Mouse (Mus musculus) neural tube, embryonic 15.5 days (tissue): ENCODE measurements at regions not wholly inside any gene's neighbourhood (a gene's known extent, or its start where the extent isn't known, plus 50 kb on each side); places are given as distances from the start of the nearest gene placed in this dataset.

Experiments used
- ATAC-seq: fragments of 200-750 bp; cut with Nextera tagmentation; 2 replicates; pipeline ENCODE4 v1.8.0; 2017; ENCODE audit warnings: mild to moderate bottlenecking, moderate TSS enrichment, moderate library complexity; ENCODE audit not compliant: low FRiP score
- H3K27ac ChIP-seq: fragments of 300-500 bp; sonication (generic); replicated peaks from 2 replicates; pipeline ENCODE4 v1.5.1; 2015; ENCODE audit warnings: mild to moderate bottlenecking, inconsistent platforms
- H3K27me3 ChIP-seq: fragments of 300-500 bp; sonication (generic); replicated peaks from 2 replicates; pipeline ENCODE4 v1.6.1; 2015; ENCODE audit warnings: inconsistent platforms
- H3K36me3 ChIP-seq: fragments of 300-500 bp; sonication (generic); 2 replicates; pipeline ENCODE4 v1.6.1; 2015; ENCODE audit warnings: inconsistent platforms
- H3K4me1 ChIP-seq: fragments of 300-500 bp; sonication (generic); 2 replicates; pipeline ENCODE4 v1.6.1; 2015; ENCODE audit warnings: inconsistent platforms
- H3K4me2 ChIP-seq: fragments of 300-500 bp; sonication (generic); 2 replicates; pipeline ENCODE4 v1.6.1; 2015; ENCODE audit warnings: inconsistent platforms, mild to moderate bottlenecking, moderate library complexity
- H3K4me3 ChIP-seq: fragments of 300-500 bp; sonication (generic); replicated peaks from 2 replicates; pipeline ENCODE4 v1.5.1; 2015; ENCODE audit warnings: mild to moderate bottlenecking, inconsistent platforms
- H3K9ac ChIP-seq: fragments of 300-500 bp; sonication (generic); replicated peaks from 2 replicates; pipeline ENCODE4 v1.6.1; 2015; ENCODE audit warnings: mild to moderate bottlenecking, inconsistent platforms
- H3K9me3 ChIP-seq: fragments of 300-500 bp; sonication (generic); replicated peaks from 2 replicates; pipeline ENCODE4 v1.6.1; 2016; ENCODE audit warnings: inconsistent platforms
- WGBS: fragments of 180-500 bp; shearing (Covaris S2); methylation state at CpG from one replicate; pipeline ENCODE4 v1.1.7; 2015; ENCODE audit warnings: mixed read lengths; 5-methylcytosine and 5-hydroxymethylcytosine counted together

GRCm38 (mm10) chr4:137160526-137160925 is 111.9 kb upstream of the Zbtb40 start:
- ATAC-seq, result no peak
- H3K36me3 ChIP-seq, result no peaks in the 10 kb centered on the region
- H3K4me3 ChIP-seq, result no peak overlapping the region
- H3K4me2 ChIP-seq, result no peak overlapping the region
- peaks cover 11% of the 10 kb centered on the region; the same call in 1 of the 2 replicates for H3K27me3 ChIP-seq
- peaks cover 20% of the 10 kb centered on the region for H3K4me1 ChIP-seq
- WGBS, result 87% methylated on average over 7 of the region's 7 CpGs
- H3K9ac ChIP-seq, result no peak overlapping the region
- no peak overlapping the region for H3K27ac ChIP-seq
- no peaks in the 10 kb centered on the region for H3K9me3 ChIP-seq

- H3K4me1 ChIP-seq, result peaks cover 11% of the 10 kb centered on the region
- peak overlapping the region; percentile 30; the same call in 1 of the 2 replicates for H3K27ac ChIP-seq
- H3K36me3 ChIP-seq, result no peaks in the 10 kb centered on the region
- H3K9ac ChIP-seq, result no peak overlapping the region
- no peak overlapping the region for H3K4me3 ChIP-seq
- no peak overlapping the region for H3K4me2 ChIP-seq
- peak; percentile 35; the same call in 1 of the 2 replicates for ATAC-seq
- H3K27me3 ChIP-seq, result 0 out of 2 replicates have a peak, but pooled peaks cover 2% of the 10 kb centered on the region
- 45% methylated on average over 9 of the region's 9 CpGs for WGBS
- no peaks in the 10 kb centered on the region for H3K9me3 ChIP-seq
These were observed 109.6 kb upstream of the Zbtb40 start for GRCm38 (mm10) chr4:137158201-137158600.

- WGBS, result 66% methylated on average over 11 of the region's 11 CpGs
- no peak overlapping the region for H3K9ac ChIP-seq
These were observed 108.0 kb upstream of the Zbtb40 start for GRCm38 (mm10) chr4:137156441-137157105.

GRCm38 (mm10) chr4:137148756-137149155 is 100.2 kb upstream of the Zbtb40 start:
- Histone ChIP-seq H3K4me2 (no peak overlapping the region), H3K4me1 (no peaks in the 10 kb centered on the region), H3K36me3 (no peaks in the 10 kb centered on the region), H3K4me3 (no peak overlapping the region), H3K9me3 (no peaks in the 10 kb centered on the region), H3K27ac (no peak overlapping the region; the same call in 1 of the 2 replicates), H3K27me3 (no peaks in the 10 kb centered on the region), H3K9ac (no peak overlapping the region)
- ATAC-seq, result no peak; the same call in 1 of the 2 replicates
- 54% methylated on average over 4 of the region's 4 CpGs for WGBS

More at GRCm38 (mm10) chr4:137156441-137157105, 108.0 kb upstream of the Zbtb40 start:
- Histone ChIP-seq H3K27me3 (no peaks in the 10 kb centered on the region), H3K36me3 (no peaks in the 10 kb centered on the region), H3K4me3 (no peak overlapping the region), H3K4me1 (peaks cover 11% of the 10 kb centered on the region), H3K27ac (no peak overlapping the region), H3K9me3 (no peaks in the 10 kb centered on the region), H3K4me2 (no peak overlapping the region)
- ATAC-seq, result no peak

GRCm38 (mm10) chr4:137147795-137148194 is 99.2 kb upstream of the Zbtb40 start:
- ATAC-seq, result no peak
- no peak overlapping the region for H3K27ac ChIP-seq
- H3K9ac ChIP-seq, result no peak overlapping the region
- H3K9me3 ChIP-seq, result no peaks in the 10 kb centered on the region
- no peaks in the 10 kb centered on the region for H3K36me3 ChIP-seq
- H3K4me1 ChIP-seq, result peaks cover 8% of the 10 kb centered on the region; the same call in 1 of the 2 replicates
- H3K27me3 ChIP-seq, result no peaks in the 10 kb centered on the region
- H3K4me3 ChIP-seq, result no peak overlapping the region
- 83% methylated on average over 13 of the region's 13 CpGs for WGBS
- H3K4me2 ChIP-seq, result no peak overlapping the region

GRCm38 (mm10) chr4:137146326-137146725 is 97.7 kb upstream of the Zbtb40 start:
- Histone ChIP-seq H3K4me2 (no peak overlapping the region), H3K4me1 (peaks cover 15% of the 10 kb centered on the region), H3K4me3 (no peak overlapping the region), H3K27ac (no peak overlapping the region), H3K9me3 (no peaks in the 10 kb centered on the region), H3K27me3 (no peaks in the 10 kb centered on the region), H3K36me3 (no peaks in the 10 kb centered on the region), H3K9ac (no peak overlapping the region)
- WGBS, result 84% methylated on average over 3 of the region's 3 CpGs
- ATAC-seq, result no peak

GRCm38 (mm10) chr4:137142316-137142715 is 93.7 kb upstream of the Zbtb40 start:
- WGBS, result 4% methylated on average over 9 of the region's 9 CpGs
- Histone ChIP-seq H3K4me1 (peaks cover 15% of the 10 kb centered on the region), H3K36me3 (no peaks in the 10 kb centered on the region), H3K9ac (no peak overlapping the region), H3K27ac (peak overlapping the region; percentile 67; the same call in 1 of the 2 replicates), H3K9me3 (no peaks in the 10 kb centered on the region), H3K4me3 (no peak overlapping the region), H3K27me3 (no peaks in the 10 kb centered on the region), H3K4me2 (no peak overlapping the region)
- ATAC-seq, result peak; percentile 92

GRCm38 (mm10) chr4:137139051-137139705 is 90.6 kb upstream of the Zbtb40 start:
- H3K36me3 ChIP-seq, result no peaks in the 10 kb centered on the region
- no peak for ATAC-seq
- H3K9me3 ChIP-seq, result no peaks in the 10 kb centered on the region
- H3K4me2 ChIP-seq, result no peak overlapping the region
- H3K9ac ChIP-seq, result no peak overlapping the region
- no peak overlapping the region for H3K4me3 ChIP-seq
- H3K27me3 ChIP-seq, result no peaks in the 10 kb centered on the region
- H3K4me1 ChIP-seq, result peaks cover 26% of the 10 kb centered on the region
- WGBS, result 83% methylated on average over 17 of the region's 17 CpGs
- no peak overlapping the region for H3K27ac ChIP-seq

- H3K4me3 ChIP-seq, result no peak overlapping the region
- no peak overlapping the region for H3K27ac ChIP-seq
- no peak for ATAC-seq
- H3K9me3 ChIP-seq, result no peaks in the 10 kb centered on the region
- H3K27me3 ChIP-seq, result no peaks in the 10 kb centered on the region
- H3K36me3 ChIP-seq, result no peaks in the 10 kb centered on the region
- H3K4me2 ChIP-seq, result no peak overlapping the region
- 82% methylated on average over 6 of the region's 6 CpGs for WGBS
- H3K9ac ChIP-seq, result no peak overlapping the region
- peaks cover 26% of the 10 kb centered on the region for H3K4me1 ChIP-seq
These were observed 89.5 kb upstream of the Zbtb40 start for GRCm38 (mm10) chr4:137138127-137138526.

- no peaks in the 10 kb centered on the region for H3K27me3 ChIP-seq
- WGBS, result 84% methylated on average over 4 of the region's 4 CpGs
These were observed 87.7 kb upstream of the Zbtb40 start for GRCm38 (mm10) chr4:137136313-137136712.

GRCm38 (mm10) chr4:137135792-137136191 is 87.2 kb upstream of the Zbtb40 start:
- Histone ChIP-seq H3K36me3 (no peaks in the 10 kb centered on the region), H3K9me3 (no peaks in the 10 kb centered on the region), H3K4me2 (no peak overlapping the region), H3K9ac (no peak overlapping the region), H3K4me3 (no peak overlapping the region), H3K27ac (no peak overlapping the region), H3K4me1 (peaks cover 15% of the 10 kb centered on the region), H3K27me3 (no peaks in the 10 kb centered on the region)
- WGBS, result 34% methylated on average over 8 of the region's 8 CpGs
- ATAC-seq, result no peak

More at GRCm38 (mm10) chr4:137136313-137136712, 87.7 kb upstream of the Zbtb40 start:
- ATAC-seq, result no peak
- H3K4me3 ChIP-seq, result no peak overlapping the region
- H3K4me2 ChIP-seq, result no peak overlapping the region
- H3K36me3 ChIP-seq, result no peaks in the 10 kb centered on the region
- H3K9ac ChIP-seq, result no peak overlapping the region
- H3K9me3 ChIP-seq, result no peaks in the 10 kb centered on the region
- no peak overlapping the region for H3K27ac ChIP-seq
- peaks cover 15% of the 10 kb centered on the region for H3K4me1 ChIP-seq

- H3K4me1 ChIP-seq, result peaks cover 15% of the 10 kb centered on the region
- ATAC-seq, result no peak
- no peak overlapping the region for H3K9ac ChIP-seq
- H3K4me3 ChIP-seq, result no peak overlapping the region
- H3K27me3 ChIP-seq, result no peaks in the 10 kb centered on the region
- no peak overlapping the region for H3K27ac ChIP-seq
- no peaks in the 10 kb centered on the region for H3K36me3 ChIP-seq
- H3K9me3 ChIP-seq, result no peaks in the 10 kb centered on the region
- H3K4me2 ChIP-seq, result no peak overlapping the region
- 43% methylated on average over 5 of the region's 5 CpGs for WGBS
These were observed 86.0 kb upstream of the Zbtb40 start for GRCm38 (mm10) chr4:137134553-137134952.
